Mouse (Mus musculus): ENCODE data around the gene Ubxn7. TPM values are rescaled to one million over a fixed set of nuclear protein-coding genes. Genes with fewer than 3 reads are reported as not detected.

Gene Ubxn7
- total and polyA plus RNA-seq, 2 experiments from 2014 or later: 7.3 to 11.5 TPM

DNA sequence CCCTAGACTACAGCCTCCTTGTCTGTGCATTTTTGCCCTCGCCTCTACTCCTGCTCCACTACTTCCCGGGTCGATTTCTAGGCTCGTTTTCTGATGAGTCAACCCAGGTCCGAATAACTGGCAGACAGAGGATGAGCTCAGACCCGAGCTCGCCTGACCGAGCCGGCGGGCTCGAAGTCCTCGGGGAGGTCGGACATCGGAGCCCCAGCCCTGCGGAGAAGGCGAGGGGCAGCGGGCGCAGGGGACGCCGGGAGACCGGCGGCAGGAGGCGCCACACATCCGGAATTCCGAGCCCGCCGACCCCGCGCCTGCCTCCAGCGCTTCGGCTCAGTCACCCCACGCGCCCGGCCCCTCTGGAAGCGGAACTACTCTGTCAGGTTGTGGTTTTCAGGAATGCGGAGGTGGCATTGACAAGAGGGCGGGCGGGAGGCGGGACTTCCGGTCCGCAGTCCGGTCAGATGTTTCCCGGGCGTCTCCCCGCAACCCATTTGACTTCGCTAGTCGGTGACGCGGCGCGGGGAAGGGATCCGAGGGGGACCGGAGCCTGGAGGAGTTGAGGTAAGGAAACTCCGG lies 98.5 kb downstream of the Ubxn7 start, which contains the start of gene Pcyt1a:
TSS of gene Pcyt1a (plus strand) at position 448 of the 573 bp plus-strand sequence.
- peak; percentile 95 for ATAC-seq (ENCODE audit: insufficient read depth, low read depth)
- H3K4me2 ChIP-seq (ENCODE audit: low read depth, low read length): peak within 1 kb of the TSS; percentile 85
- peak; percentile 46 for TF ChIP-seq EP300 (IDR thresholded peaks at IDR 0.05; ENCODE audit: low read depth)
- peak; percentile 30 for TF ChIP-seq CTCF (IDR thresholded peaks at IDR 0.05; ENCODE audit: low read depth)
- H3K4me1 ChIP-seq (ENCODE audit: control insufficient read depth, insufficient read depth): peaks cover 13% of the 10 kb centered on the region
- peak within 1 kb of the TSS; percentile 75 for H3K4me3 ChIP-seq (ENCODE audit: low read depth, low read length)
- H3K36me3 ChIP-seq (replicated peaks; ENCODE audit: control insufficient read depth, insufficient read depth, low read length): no peaks in the 10 kb centered on the region
- H3K9ac ChIP-seq (replicated peaks; ENCODE audit: low read depth, low read length): peak within 1 kb of the TSS; percentile 81
- no peaks in the 10 kb centered on the region for H3K9me3 ChIP-seq (replicated peaks; ENCODE audit: control insufficient read depth, low read length)
- DNase-seq (ENCODE audit: low spot score): peak; percentile 94
- WGBS: under 1% methylated on average over 52 of the region's 54 CpGs
- peak within 1 kb of the TSS; percentile 87 for H3K27ac ChIP-seq (ENCODE audit: low read depth)
- H3K27me3 ChIP-seq (ENCODE audit: control insufficient read depth, insufficient read depth, low read length): no peaks in the 10 kb centered on the region

DNA sequence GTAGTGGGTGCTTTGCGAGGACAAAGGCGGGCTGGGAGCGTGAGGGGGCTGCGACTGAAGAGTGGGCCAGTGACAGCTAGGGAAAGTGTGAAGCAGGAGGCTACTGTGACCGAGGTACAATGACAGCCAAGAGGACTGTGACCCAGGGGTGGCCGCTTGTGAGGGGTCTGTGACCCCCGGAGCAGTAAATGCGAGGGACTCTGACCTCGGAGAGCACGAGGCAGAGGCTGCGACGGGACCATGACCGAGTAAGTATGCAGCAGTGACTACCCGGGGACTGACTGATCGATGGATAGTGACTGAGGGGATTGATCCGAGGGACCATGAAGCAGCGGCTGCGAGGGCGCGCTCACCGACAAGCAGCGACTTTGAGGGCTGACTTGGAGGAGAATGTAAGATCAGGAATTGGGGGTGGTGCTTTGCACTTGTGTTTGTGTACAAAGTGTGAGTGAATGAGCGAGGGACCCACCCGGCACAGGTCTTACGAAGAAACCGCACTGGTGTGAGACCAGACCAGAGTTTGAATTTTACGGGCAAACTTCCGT lies 99.1 kb downstream of the Ubxn7 start:
- ATAC-seq (ENCODE audit: insufficient read depth, low read depth) (peak; percentile 46), DNase-seq (ENCODE audit: low spot score) (peak; percentile 24)
- Histone ChIP-seq H3K9me3 (replicated peaks; ENCODE audit: control insufficient read depth, low read length) (no peaks in the 10 kb centered on the region), H3K27me3 (ENCODE audit: control insufficient read depth, insufficient read depth, low read length) (no peaks in the 10 kb centered on the region), H3K4me1 (ENCODE audit: control insufficient read depth, insufficient read depth) (peaks cover 13% of the 10 kb centered on the region), H3K36me3 (replicated peaks; ENCODE audit: control insufficient read depth, insufficient read depth, low read length) (no peaks in the 10 kb centered on the region), H3K9ac (replicated peaks; ENCODE audit: low read depth, low read length) (peak overlapping the region; percentile 81), H3K4me2 (ENCODE audit: low read depth, low read length) (peak overlapping the region; percentile 85), H3K4me3 (ENCODE audit: low read depth, low read length) (peak overlapping the region; percentile 75), H3K27ac (ENCODE audit: low read depth) (peak overlapping the region; percentile 87)
- under 1% methylated on average over 28 of the region's 28 CpGs for WGBS
- TF ChIP-seq EP300 (IDR thresholded peaks at IDR 0.05; ENCODE audit: low read depth): no peak
- TF ChIP-seq CTCF (IDR thresholded peaks at IDR 0.05; ENCODE audit: low read depth): no peak

DNA sequence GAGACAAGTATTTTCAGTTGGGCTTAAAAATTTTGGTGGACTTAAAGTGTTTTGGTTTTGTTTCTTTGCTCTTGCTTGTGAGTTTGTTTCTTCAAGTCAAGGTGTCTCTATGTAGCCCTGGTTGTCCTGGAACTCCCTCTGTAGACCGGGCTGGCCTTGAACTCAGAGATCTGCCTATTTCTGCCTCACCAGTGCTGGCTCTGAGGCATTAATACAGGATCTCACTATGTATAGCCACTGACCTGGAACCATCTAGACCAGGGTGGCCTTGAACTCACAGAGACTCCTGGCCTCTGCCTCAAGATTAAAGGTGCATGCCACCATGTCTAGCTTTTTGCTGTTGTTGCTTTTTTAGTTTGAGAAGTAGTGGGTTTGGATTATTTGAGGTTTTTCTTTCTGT lies 99.9 kb downstream of the Ubxn7 start:
- Histone ChIP-seq H3K27me3 (ENCODE audit: control insufficient read depth, insufficient read depth, low read length) (no peaks in the 10 kb centered on the region), H3K9me3 (replicated peaks; ENCODE audit: control insufficient read depth, low read length) (no peaks in the 10 kb centered on the region), H3K27ac (ENCODE audit: low read depth) (no peak overlapping the region), H3K36me3 (replicated peaks; ENCODE audit: control insufficient read depth, insufficient read depth, low read length) (no peaks in the 10 kb centered on the region), H3K4me2 (ENCODE audit: low read depth, low read length) (peak overlapping the region; percentile 85), H3K4me3 (ENCODE audit: low read depth, low read length) (peak overlapping the region; percentile 75), H3K9ac (replicated peaks; ENCODE audit: low read depth, low read length) (peak overlapping the region; percentile 81), H3K4me1 (ENCODE audit: control insufficient read depth, insufficient read depth) (peaks cover 13% of the 10 kb centered on the region)
- TF ChIP-seq EP300 (IDR thresholded peaks at IDR 0.05; ENCODE audit: low read depth) (no peak), CTCF (IDR thresholded peaks at IDR 0.05; ENCODE audit: low read depth) (no peak)
- WGBS: 84% methylated on average over 1 of the region's 1 CpGs
- DNase-seq (ENCODE audit: low spot score) (no peak), ATAC-seq (ENCODE audit: insufficient read depth, low read depth) (no peak)

DNA sequence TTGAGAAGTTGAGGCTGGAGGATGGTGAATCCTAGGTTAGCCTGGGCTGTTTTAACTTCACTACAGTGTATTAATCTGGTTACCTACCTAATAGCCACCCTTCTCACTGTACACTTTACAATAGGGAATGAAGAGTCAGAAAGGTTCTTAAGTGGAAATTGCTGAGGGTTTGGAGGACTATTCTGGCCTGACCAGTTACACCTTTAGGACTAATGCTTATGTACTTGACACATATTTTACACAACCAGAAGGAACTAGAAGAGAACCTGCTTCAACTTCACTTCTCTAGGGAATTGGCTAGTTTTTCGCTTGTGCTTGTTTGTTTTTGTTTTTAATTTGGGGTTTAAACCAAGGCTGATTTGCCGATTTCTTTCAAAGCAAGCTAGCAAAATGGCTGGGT lies 101.1 kb downstream of the Ubxn7 start:
- H3K9ac ChIP-seq (replicated peaks; ENCODE audit: low read depth, low read length): no peak overlapping the region
- no peak overlapping the region for H3K27ac ChIP-seq (ENCODE audit: low read depth)
- DNase-seq (ENCODE audit: low spot score) (no peak), ATAC-seq (ENCODE audit: insufficient read depth, low read depth) (no peak)
- no peaks in the 10 kb centered on the region for H3K27me3 ChIP-seq (ENCODE audit: control insufficient read depth, insufficient read depth, low read length)
- no peak overlapping the region for H3K4me3 ChIP-seq (ENCODE audit: low read depth, low read length)
- H3K9me3 ChIP-seq (replicated peaks; ENCODE audit: control insufficient read depth, low read length): no peaks in the 10 kb centered on the region
- H3K4me1 ChIP-seq (ENCODE audit: control insufficient read depth, insufficient read depth): peaks cover 13% of the 10 kb centered on the region
- 78% methylated on average over 2 of the region's 2 CpGs for WGBS
- TF ChIP-seq CTCF (IDR thresholded peaks at IDR 0.05; ENCODE audit: low read depth) (no peak), EP300 (IDR thresholded peaks at IDR 0.05; ENCODE audit: low read depth) (no peak)
- H3K36me3 ChIP-seq (replicated peaks; ENCODE audit: control insufficient read depth, insufficient read depth, low read length): 0 out of 2 replicates have a peak, but pooled peaks cover 4% of the 10 kb centered on the region
- H3K4me2 ChIP-seq (ENCODE audit: low read depth, low read length): no peak overlapping the region

DNA sequence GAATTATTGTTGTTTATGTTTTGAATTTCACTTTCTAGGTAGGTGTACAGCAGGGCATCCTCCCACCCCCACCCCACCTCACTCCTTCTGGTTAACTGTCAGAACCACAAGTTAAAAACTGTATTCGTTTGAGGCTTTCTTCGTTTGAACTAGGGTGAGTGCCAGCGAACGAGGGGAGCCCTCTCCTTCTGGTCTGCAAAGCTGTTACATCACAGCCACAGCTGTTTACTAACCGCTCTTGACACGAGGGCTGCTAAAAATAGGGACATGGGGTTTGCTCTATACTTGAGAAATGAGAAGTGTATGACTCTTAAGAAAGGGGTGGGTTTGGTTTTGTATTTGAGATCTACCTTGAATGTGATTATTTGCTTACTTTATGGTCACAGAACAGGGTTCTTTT lies 102.0 kb downstream of the Ubxn7 start:
- Histone ChIP-seq H3K36me3 (replicated peaks; ENCODE audit: control insufficient read depth, insufficient read depth, low read length) (0 out of 2 replicates have a peak, but pooled peaks cover 4% of the 10 kb centered on the region), H3K4me2 (ENCODE audit: low read depth, low read length) (peak overlapping the region; percentile 29; the same call in 1 of the 2 replicates), H3K4me3 (ENCODE audit: low read depth, low read length) (no peak overlapping the region), H3K27me3 (ENCODE audit: control insufficient read depth, insufficient read depth, low read length) (no peaks in the 10 kb centered on the region), H3K27ac (ENCODE audit: low read depth) (peak overlapping the region; percentile 26; the same call in 1 of the 2 replicates), H3K9ac (replicated peaks; ENCODE audit: low read depth, low read length) (no peak overlapping the region; the same call in 1 of the 2 replicates), H3K9me3 (replicated peaks; ENCODE audit: control insufficient read depth, low read length) (no peaks in the 10 kb centered on the region), H3K4me1 (ENCODE audit: control insufficient read depth, insufficient read depth) (peaks cover 13% of the 10 kb centered on the region)
- DNase-seq (ENCODE audit: low spot score): peak; percentile 62
- no peak for TF ChIP-seq EP300 (IDR thresholded peaks at IDR 0.05; ENCODE audit: low read depth)
- TF ChIP-seq CTCF (IDR thresholded peaks at IDR 0.05; ENCODE audit: low read depth): no peak
- 21% methylated on average over 6 of the region's 6 CpGs for WGBS
- ATAC-seq (ENCODE audit: insufficient read depth, low read depth): no peak

Measured in heart, postnatal 0 days (tissue).